Mouse (Mus musculus) neural tube, embryonic 13.5 days (tissue): ENCODE measurements around the gene Yif1a. TPM values are rescaled to one million over a fixed set of nuclear protein-coding genes. Genes with fewer than 3 reads are reported as not detected.
"Not testable (repeated sequence)": the region's sequence is repeated elsewhere in the genome, so short reads cannot be mapped to it uniquely, and the experiment has no call there.

Experiments used
- ATAC-seq: fragments of 200-750 bp; cut with Nextera tagmentation; 2 replicates; pipeline ENCODE4 v1.8.0; 2017; ENCODE audit warnings: low read depth, mild to moderate bottlenecking, moderate TSS enrichment, moderate library complexity
- H3K27ac ChIP-seq: fragments of 300-500 bp; sonication (generic); replicated peaks from 2 replicates; pipeline ENCODE4 v1.5.1; 2015; ENCODE audit warnings: moderate library complexity, mild to moderate bottlenecking, inconsistent platforms
- H3K27me3 ChIP-seq: fragments of 300-500 bp; sonication (generic); 2 replicates; pipeline ENCODE4 v1.6.1; 2015; ENCODE audit warnings: mild to moderate bottlenecking, inconsistent platforms
- H3K36me3 ChIP-seq: fragments of 300-500 bp; sonication (generic); 2 replicates; pipeline ENCODE4 v1.6.1; 2015; ENCODE audit warnings: mild to moderate bottlenecking, inconsistent platforms
- H3K4me1 ChIP-seq: fragments of 300-500 bp; sonication (generic); replicated peaks from 2 replicates; pipeline ENCODE4 v1.6.1; 2015; ENCODE audit warnings: inconsistent platforms
- H3K4me2 ChIP-seq: fragments of 300-500 bp; sonication (generic); 2 replicates; pipeline ENCODE4 v1.6.1; 2015; ENCODE audit warnings: inconsistent platforms, mild to moderate bottlenecking, moderate library complexity
- H3K4me3 ChIP-seq: fragments of 300-500 bp; sonication (generic); 2 replicates; pipeline ENCODE4 v1.5.1; 2015; ENCODE audit warnings: mild to moderate bottlenecking, inconsistent platforms
- H3K9ac ChIP-seq: fragments of 300-500 bp; sonication (generic); 2 replicates; pipeline ENCODE4 v1.6.1; 2015; ENCODE audit warnings: moderate library complexity, mild to moderate bottlenecking, inconsistent platforms
- H3K9me3 ChIP-seq: fragments of 300-500 bp; sonication (generic); 2 replicates; pipeline ENCODE4 v1.6.1; 2016; ENCODE audit warnings: inconsistent platforms
- WGBS: fragments of 180-500 bp; shearing (Covaris S2); methylation state at CpG from one replicate; pipeline ENCODE4 v1.1.7; 2015; 5-methylcytosine and 5-hydroxymethylcytosine counted together
- polyA plus RNA-seq: library from polyadenylated mRNA; unstranded; fragments of >200 nt; fragmentation: Nextera tagmentation; extraction: Ambion mirVana; gene quantifications from 2 replicates; pipeline ENCODE4 v1.2.1, GENCODE M21; 2015

Yif1a gene
- polyA plus RNA-seq, 1 experiment from 2014 or later: 67.5 TPM

- Histone ChIP-seq H3K9ac (no peak overlapping the region), H3K4me1 (no peaks in the 10 kb centered on the region), H3K36me3 (no peaks in the 10 kb centered on the region), H3K27ac (no peak overlapping the region), H3K4me3 (no peak overlapping the region), H3K9me3 (no peaks in the 10 kb centered on the region), H3K27me3 (peaks cover 68% of the 10 kb centered on the region), H3K4me2 (no peak overlapping the region)
- no peak for ATAC-seq
- WGBS: 98% methylated on average over 1 of the region's 1 CpGs
Measured at GRCm38 (mm10) chr19:5079279-5079678, 9.1 kb upstream of the Yif1a start.

GRCm38 (mm10) chr19:5082005-5082404 is 6.3 kb upstream of the Yif1a start:
- Histone ChIP-seq H3K4me2 (no peak overlapping the region), H3K27ac (no peak overlapping the region), H3K27me3 (peaks cover 76% of the 10 kb centered on the region), H3K9me3 (no peaks in the 10 kb centered on the region), H3K36me3 (no peaks in the 10 kb centered on the region), H3K4me1 (peaks cover 13% of the 10 kb centered on the region; the same call in 1 of the 2 replicates), H3K4me3 (no peak overlapping the region), H3K9ac (no peak overlapping the region)
- no peak for ATAC-seq
- 65% methylated on average over 18 of the region's 18 CpGs for WGBS

GRCm38 (mm10) chr19:5082596-5082995 is 5.7 kb upstream of the Yif1a start:
- no peaks in the 10 kb centered on the region for H3K36me3 ChIP-seq
- 68% methylated on average over 24 of the region's 24 CpGs for WGBS
- no peak for ATAC-seq
- H3K4me2 ChIP-seq: no peak overlapping the region
- H3K9ac ChIP-seq: no peak overlapping the region
- H3K4me1 ChIP-seq: peaks cover 18% of the 10 kb centered on the region
- H3K27ac ChIP-seq: no peak overlapping the region
- H3K4me3 ChIP-seq: no peak overlapping the region
- no peaks in the 10 kb centered on the region for H3K9me3 ChIP-seq
- H3K27me3 ChIP-seq: peaks cover 76% of the 10 kb centered on the region

- Histone ChIP-seq H3K9me3 (no peaks in the 10 kb centered on the region), H3K4me3 (peak overlapping the region; percentile 54), H3K36me3 (no peaks in the 10 kb centered on the region), H3K27me3 (peaks cover 74% of the 10 kb centered on the region), H3K4me2 (peak overlapping the region; percentile 78), H3K9ac (peak overlapping the region; percentile 78), H3K4me1 (peaks cover 27% of the 10 kb centered on the region), H3K27ac (no peak overlapping the region)
- no peak for ATAC-seq
- 69% methylated on average over 3 of the region's 3 CpGs for WGBS
Measured at GRCm38 (mm10) chr19:5083961-5084833, 4.1 kb upstream of the Yif1a start.

GRCm38 (mm10) chr19:5084834-5085144 is 3.5 kb upstream of the Yif1a start:
- peaks cover 32% of the 10 kb centered on the region for H3K4me1 ChIP-seq
- H3K9me3 ChIP-seq: no peaks in the 10 kb centered on the region
- peak overlapping the region; percentile 78 for H3K4me2 ChIP-seq
- 0 out of 2 replicates have a peak, but pooled peaks cover 3% of the 10 kb centered on the region for H3K36me3 ChIP-seq
- H3K4me3 ChIP-seq: peak overlapping the region; percentile 54
- WGBS: 7% methylated on average over 15 of the region's 15 CpGs
- H3K9ac ChIP-seq: peak overlapping the region; percentile 78
- no peak overlapping the region for H3K27ac ChIP-seq
- ATAC-seq: no peak
- H3K27me3 ChIP-seq: peaks cover 68% of the 10 kb centered on the region

- Histone ChIP-seq H3K27ac (no peak within 1 kb of the TSS), H3K9ac (peak within 1 kb of the TSS; percentile 78), H3K27me3 (peaks cover 63% of the 10 kb centered on the region), H3K36me3 (0 out of 2 replicates have a peak, but pooled peaks cover 7% of the 10 kb centered on the region), H3K4me1 (peaks cover 32% of the 10 kb centered on the region), H3K9me3 (no peaks in the 10 kb centered on the region), H3K4me3 (peak within 1 kb of the TSS; percentile 54), H3K4me2 (peak within 1 kb of the TSS; percentile 78)
- no peak for ATAC-seq
- WGBS: under 1% methylated on average over 67 of the region's 69 CpGs
Measured at GRCm38 (mm10) chr19:5085145-5085863, 3.0 kb upstream of the Yif1a start, which contains the start of gene Tmem151a. TSS of gene Tmem151a (minus strand) at chr19:5085531.

- Histone ChIP-seq H3K27me3 (peaks cover 51% of the 10 kb centered on the region), H3K36me3 (peaks cover 18% of the 10 kb centered on the region), H3K4me1 (peaks cover 32% of the 10 kb centered on the region)
- not testable (repeated sequence) for H3K4me2 ChIP-seq, H3K4me3 ChIP-seq, H3K27ac ChIP-seq, H3K9me3 ChIP-seq, H3K9ac ChIP-seq, ATAC-seq
- 54% methylated on average over 4 of the region's 4 CpGs for WGBS
Measured at GRCm38 (mm10) chr19:5086533-5086932, 1.8 kb upstream of the Yif1a start.

- H3K4me3 ChIP-seq: peak overlapping the region; percentile 86
- WGBS: 89% methylated on average over 4 of the region's 4 CpGs
- ATAC-seq: no peak
- H3K4me2 ChIP-seq: peak overlapping the region; percentile 88
- H3K9ac ChIP-seq: peak overlapping the region; percentile 85
- no peaks in the 10 kb centered on the region for H3K9me3 ChIP-seq
- H3K27me3 ChIP-seq: peaks cover 23% of the 10 kb centered on the region
- H3K27ac ChIP-seq: no peak overlapping the region
- H3K36me3 ChIP-seq: peaks cover 42% of the 10 kb centered on the region
- peaks cover 49% of the 10 kb centered on the region for H3K4me1 ChIP-seq
Measured at GRCm38 (mm10) chr19:5089324-5089723, 986 bp downstream of the Yif1a start.

GRCm38 (mm10) chr19:5092083-5092482 is 3.7 kb downstream of the Yif1a start:
- ATAC-seq: no peak
- Histone ChIP-seq H3K36me3 (peaks cover 42% of the 10 kb centered on the region), H3K27me3 (no peaks in the 10 kb centered on the region), H3K4me1 (peaks cover 63% of the 10 kb centered on the region), H3K4me2 (no peak overlapping the region), H3K27ac (no peak overlapping the region; the same call in 1 of the 2 replicates), H3K4me3 (no peak overlapping the region), H3K9ac (no peak overlapping the region), H3K9me3 (no peaks in the 10 kb centered on the region)
- 86% methylated on average over 10 of the region's 10 CpGs for WGBS

GRCm38 (mm10) chr19:5093481-5094242 is 5.3 kb downstream of the Yif1a start:
- Histone ChIP-seq H3K27me3 (no peaks in the 10 kb centered on the region), H3K9me3 (no peaks in the 10 kb centered on the region), H3K4me2 (peak overlapping the region; percentile 60), H3K4me1 (peaks cover 68% of the 10 kb centered on the region), H3K9ac (peak overlapping the region; percentile 92), H3K36me3 (peaks cover 42% of the 10 kb centered on the region), H3K27ac (peak overlapping the region; percentile 92), H3K4me3 (peak overlapping the region; percentile 61; the same call in 1 of the 2 replicates)
- WGBS: 72% methylated on average over 12 of the region's 12 CpGs
- ATAC-seq: no peak; the same call in 1 of the 2 replicates

GRCm38 (mm10) chr19:5094243-5094632 is 5.9 kb downstream of the Yif1a start:
- H3K36me3 ChIP-seq: peaks cover 44% of the 10 kb centered on the region
- peak overlapping the region; percentile 61 for H3K4me3 ChIP-seq
- peak; percentile 61 for ATAC-seq
- no peaks in the 10 kb centered on the region for H3K27me3 ChIP-seq
- peaks cover 68% of the 10 kb centered on the region for H3K4me1 ChIP-seq
- H3K9ac ChIP-seq: peak overlapping the region; percentile 92
- 2% methylated on average over 21 of the region's 21 CpGs for WGBS
- peak overlapping the region; percentile 60 for H3K4me2 ChIP-seq
- H3K9me3 ChIP-seq: no peaks in the 10 kb centered on the region
- H3K27ac ChIP-seq: peak overlapping the region; percentile 92
